Mouse (Mus musculus) 416B (cell line): ENCODE results near the gene Slc6a16.

Source experiments
- DNase-seq: peaks from one replicate; pipeline ENCODE4 v3.0.0; 2011; ENCODE audit warnings: low read depth

The Slc6a16 gene

GRCm38 (mm10) chr7:45312686-45313453 lies 72.0 kb downstream of the Slc6a16 start:
- DNase-seq = no peak

DNA sequence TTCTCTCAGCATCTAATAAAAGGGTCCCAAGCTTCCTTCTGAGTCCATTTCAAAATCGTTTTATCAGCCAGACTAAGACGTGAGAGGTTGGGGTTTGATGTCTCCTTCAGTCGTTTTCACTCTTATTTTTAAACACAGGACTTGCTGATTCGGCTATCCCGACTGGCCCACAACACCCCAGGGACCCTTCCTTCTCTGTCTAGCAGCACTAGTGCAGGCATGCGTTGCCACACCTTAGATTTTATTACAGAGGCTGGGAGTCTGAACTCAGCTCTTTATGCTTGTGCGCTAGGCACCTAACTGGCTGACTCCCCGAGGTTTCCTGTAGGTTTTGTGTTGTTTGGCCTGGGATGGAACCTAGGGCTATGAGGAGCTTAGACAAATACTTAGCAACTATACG lies 72.6 kb downstream of the Slc6a16 start:
- no peak for DNase-seq

GRCm38 (mm10) chr7:45315182-45315701 lies 74.4 kb downstream of the Slc6a16 start:
- no peak for DNase-seq

- no peak for DNase-seq
These were observed 75.7 kb downstream of the Slc6a16 start for GRCm38 (mm10) chr7:45316536-45316935.

DNA sequence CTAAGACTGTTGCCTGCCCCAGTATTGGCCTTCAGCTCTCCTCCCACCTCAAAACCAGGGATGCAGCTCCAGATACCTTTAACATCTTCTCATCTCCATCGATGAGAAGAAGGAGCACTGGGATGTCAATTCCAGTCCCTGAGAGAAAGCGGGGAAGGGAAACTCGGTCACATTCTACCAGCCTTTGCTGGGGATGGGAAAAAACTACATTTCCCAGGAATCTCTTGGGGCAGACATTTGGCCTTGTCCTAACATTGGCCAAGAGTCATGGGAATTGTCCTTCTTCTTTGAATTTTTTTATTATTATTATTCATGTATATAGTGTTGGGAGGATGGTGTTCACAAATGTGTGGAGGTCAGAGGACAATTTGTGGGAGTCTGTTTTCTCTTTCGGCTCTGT lies 81.4 kb downstream of the Slc6a16 start:
- DNase-seq = no peak
